Mouse (Mus musculus) small intestine, adult 2 months (tissue): ENCODE results near the gene Snx22. TPM values are rescaled to one million over a fixed set of nuclear protein-coding genes. Genes with fewer than 3 reads are reported as not detected.

Source experiments
- H3K27ac ChIP-seq: fragments of 200-500 bp; 2 replicates; pipeline ENCODE4 v1.5.1; 2012; ENCODE audit warnings: low read depth, low read length, control low read depth, inconsistent platforms; ENCODE audit not compliant: insufficient read depth
- H3K27me3 ChIP-seq: fragments of 200-500 bp; 2 replicates; pipeline ENCODE4 v1.6.1; 2012; ENCODE audit warnings: mild to moderate bottlenecking, moderate library complexity, low read length, inconsistent platforms; ENCODE audit not compliant: control insufficient read depth, insufficient read depth
- H3K36me3 ChIP-seq: fragments of 200-500 bp; 2 replicates; pipeline ENCODE4 v1.6.1; 2012; ENCODE audit warnings: mild to moderate bottlenecking, low read length, control low read depth, inconsistent platforms; ENCODE audit not compliant: control insufficient read depth, insufficient read depth
- H3K4me1 ChIP-seq: fragments of 200-500 bp; 2 replicates; pipeline ENCODE4 v1.6.1; 2012; ENCODE audit warnings: low read length, inconsistent platforms, mixed read lengths; ENCODE audit not compliant: control insufficient read depth, insufficient read depth, insufficient read length
- H3K4me3 ChIP-seq: fragments of 200-500 bp; 2 replicates; pipeline ENCODE4 v1.5.1; 2012; ENCODE audit warnings: low read depth, mild to moderate bottlenecking, control low read depth, inconsistent platforms, low read length, moderate library complexity
- CTCF ChIP-seq: fragments of 200-500 bp; IDR thresholded peaks from 2 replicates; pipeline ENCODE4 v1.5.1; 2012; ENCODE audit warnings: low read depth, mild to moderate bottlenecking, control low read depth, inconsistent platforms, low read length, moderate library complexity, mixed read lengths; ENCODE audit not compliant: insufficient replicate concordance, insufficient read length; ENCODE audit errors: extremely low read depth
- POLR2A ChIP-seq: fragments of 200-500 bp; IDR thresholded peaks from 2 replicates; pipeline ENCODE4 v1.6.1; 2012; ENCODE audit warnings: low read depth, mild to moderate bottlenecking, control low read depth, inconsistent platforms, low read length, moderate library complexity
- WGBS: fragments of 180-500 bp; shearing (Covaris S2); methylation state at CpG from one replicate; pipeline ENCODE4 v1.1.7; 2018; 5-methylcytosine and 5-hydroxymethylcytosine counted together
- polyA plus RNA-seq: library from polyadenylated mRNA; depleted of rRNA; stranded (reverse); fragments of >200 nt; gene quantifications from 2 replicates; pipeline ENCODE4 v1.2.3, GENCODE M21; 2012

Gene Snx22
- polyA plus RNA-seq, 1 experiment, result 0.91 TPM

DNA sequence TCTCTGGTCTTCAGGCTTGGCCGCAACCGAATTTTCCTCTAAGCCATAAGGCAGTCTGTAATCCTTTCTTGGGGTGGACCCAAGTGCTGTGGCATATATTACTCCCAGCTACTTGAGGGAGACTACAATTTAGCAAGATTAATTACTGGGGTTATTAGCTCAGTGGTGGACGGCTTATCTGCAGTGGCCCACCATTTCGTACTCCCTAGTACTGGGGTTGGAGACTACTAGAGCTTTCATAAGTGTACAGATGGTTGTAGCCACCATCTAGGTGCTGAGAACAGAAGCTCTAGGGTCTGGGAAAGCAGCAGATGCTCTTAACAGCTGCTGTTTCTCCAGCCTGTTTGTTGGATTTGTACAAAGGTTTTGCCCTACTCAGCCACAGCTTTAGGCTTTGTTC is 8.5 kb downstream of the Snx22 start:
- no peak overlapping the region for H3K27ac ChIP-seq
- TF ChIP-seq POLR2A, result no peak
- TF ChIP-seq CTCF, result no peak

DNA sequence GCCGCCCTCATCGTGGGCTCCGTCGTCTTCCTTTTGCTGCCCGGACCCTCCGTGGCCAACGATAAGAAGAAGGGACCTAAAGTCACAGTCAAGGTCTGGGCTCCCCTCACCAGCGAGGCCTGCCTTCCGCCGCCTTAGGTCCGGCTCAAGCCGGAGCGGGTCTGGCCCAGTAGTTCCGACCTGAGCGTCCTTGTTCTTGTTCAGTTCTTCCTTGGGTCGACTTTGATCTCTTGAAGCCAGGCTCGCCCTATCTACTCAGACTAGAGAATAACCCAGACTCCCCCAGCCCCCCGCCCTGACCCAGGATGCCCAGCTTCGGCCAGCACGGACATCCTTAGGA is 9.2 kb downstream of the Snx22 start:
- peaks cover 24% of the 10 kb centered on the region for H3K36me3 ChIP-seq
- under 1% methylated on average over 19 of the region's 20 CpGs for WGBS
- peak overlapping the region; percentile 71 for H3K27ac ChIP-seq
- peaks cover 9% of the 10 kb centered on the region; the same call in 1 of the 2 replicates for H3K4me1 ChIP-seq
- H3K4me3 ChIP-seq, result peak overlapping the region; percentile 92
- H3K27me3 ChIP-seq, result no peaks in the 10 kb centered on the region
- TF ChIP-seq CTCF (no peak), POLR2A (no peak)

More for the DNA sequence above, 8.5 kb downstream of the Snx22 start:
- 13% methylated on average over 4 of the region's 4 CpGs for WGBS
- Histone ChIP-seq H3K36me3 (peaks cover 31% of the 10 kb centered on the region), H3K27me3 (no peaks in the 10 kb centered on the region), H3K4me3 (peak overlapping the region; percentile 92), H3K4me1 (peaks cover 9% of the 10 kb centered on the region; the same call in 1 of the 2 replicates)

DNA sequence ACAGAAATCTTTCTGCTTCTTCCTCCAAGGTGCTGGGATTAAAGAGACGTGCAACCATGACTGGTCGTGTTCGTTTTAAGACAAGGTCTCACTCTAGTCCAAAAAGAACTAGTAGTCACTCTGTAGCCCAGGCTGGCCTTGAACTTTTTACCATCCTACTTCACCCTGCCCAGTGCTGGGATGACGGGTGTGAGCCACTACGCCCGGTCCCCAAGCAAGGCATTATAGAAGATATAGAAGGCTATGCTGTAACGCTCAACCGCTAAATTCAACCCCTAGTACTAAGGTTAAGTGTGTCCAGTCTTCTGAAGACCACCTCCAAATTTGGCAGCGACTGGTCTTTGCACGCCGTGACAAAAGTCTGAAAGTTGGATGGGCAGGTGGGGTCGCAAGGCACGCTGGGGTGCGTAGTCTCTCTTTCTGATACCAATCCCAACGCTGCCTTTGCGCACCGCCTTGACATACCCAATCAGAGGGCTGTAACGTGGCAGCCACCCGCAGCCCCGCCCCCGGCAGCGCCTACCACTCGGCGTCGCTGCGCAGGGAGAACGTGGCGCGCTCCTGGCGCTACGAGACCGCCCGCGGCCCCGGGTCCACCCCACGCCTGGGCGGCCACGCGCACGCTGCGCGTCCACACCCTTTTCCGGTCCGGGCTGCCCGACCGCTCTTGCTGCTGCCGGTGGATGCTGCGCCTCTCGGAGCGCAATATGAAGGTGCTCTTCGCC is 9.8 kb downstream of the Snx22 start, which contains the start of gene Ppib:
TSS of gene Ppib (plus strand) at position 640 of the 725 bp plus-strand sequence.
- H3K4me1 ChIP-seq, result peaks cover 9% of the 10 kb centered on the region; the same call in 1 of the 2 replicates
- peaks cover 20% of the 10 kb centered on the region for H3K36me3 ChIP-seq
- H3K27me3 ChIP-seq, result no peaks in the 10 kb centered on the region
- H3K27ac ChIP-seq, result peak within 1 kb of the TSS; percentile 71
- under 1% methylated on average over 51 of the region's 51 CpGs for WGBS
- peak within 1 kb of the TSS; percentile 92 for H3K4me3 ChIP-seq
- TF ChIP-seq POLR2A (peak; percentile 73), CTCF (no peak)

DNA sequence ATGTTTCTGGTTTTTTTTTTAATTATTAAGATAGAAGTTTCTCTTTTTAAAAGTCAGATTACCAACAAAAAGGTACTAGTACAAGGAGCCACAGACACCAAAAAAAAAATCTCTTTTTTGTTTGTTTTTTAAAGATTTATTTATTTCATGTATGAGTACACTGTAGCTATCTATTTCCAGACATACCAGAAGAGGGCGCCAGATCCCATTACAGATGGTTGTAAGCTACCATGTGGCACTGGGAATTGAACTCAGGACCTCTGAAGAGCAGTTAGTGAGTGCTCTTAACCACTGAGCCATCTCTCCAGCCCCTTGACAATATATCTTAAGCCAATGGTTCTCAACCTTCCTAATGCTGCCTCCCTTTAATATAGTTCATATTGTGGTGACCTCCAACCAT is 15.9 kb downstream of the Snx22 start:
- H3K27me3 ChIP-seq, result no peaks in the 10 kb centered on the region
- no peak overlapping the region for H3K4me3 ChIP-seq
- H3K4me1 ChIP-seq, result peaks cover 3% of the 10 kb centered on the region; the same call in 1 of the 2 replicates
- 67% methylated on average over 1 of the region's 1 CpGs for WGBS
- H3K27ac ChIP-seq, result no peak overlapping the region
- TF ChIP-seq POLR2A (no peak), CTCF (no peak)
- no peaks in the 10 kb centered on the region for H3K36me3 ChIP-seq

DNA sequence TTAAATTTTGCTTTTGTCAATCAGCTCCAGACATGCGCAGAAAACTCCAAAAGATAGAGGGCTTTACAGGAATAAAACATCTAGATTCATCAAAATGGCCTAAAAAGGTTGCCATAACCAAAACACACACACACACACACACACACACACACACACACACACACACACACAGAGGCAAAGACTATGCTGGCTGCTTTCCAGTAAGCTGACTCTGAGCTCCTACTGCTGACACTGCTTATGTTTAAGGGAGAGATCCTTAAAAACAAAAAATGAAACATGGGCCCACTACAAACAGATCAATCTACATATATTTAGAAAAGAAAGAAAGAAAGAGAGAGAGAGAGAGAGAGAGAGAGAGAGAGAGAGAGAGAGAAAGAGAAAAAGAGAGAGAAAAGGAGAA is 16.8 kb downstream of the Snx22 start:
- Histone ChIP-seq H3K27ac (no peak overlapping the region), H3K36me3 (no peaks in the 10 kb centered on the region), H3K27me3 (no peaks in the 10 kb centered on the region), H3K4me1 (peaks cover 3% of the 10 kb centered on the region; the same call in 1 of the 2 replicates), H3K4me3 (no peak overlapping the region)
- WGBS, result 97% methylated on average over 1 of the region's 1 CpGs
- no peak for TF ChIP-seq POLR2A
- no peak for TF ChIP-seq CTCF

DNA sequence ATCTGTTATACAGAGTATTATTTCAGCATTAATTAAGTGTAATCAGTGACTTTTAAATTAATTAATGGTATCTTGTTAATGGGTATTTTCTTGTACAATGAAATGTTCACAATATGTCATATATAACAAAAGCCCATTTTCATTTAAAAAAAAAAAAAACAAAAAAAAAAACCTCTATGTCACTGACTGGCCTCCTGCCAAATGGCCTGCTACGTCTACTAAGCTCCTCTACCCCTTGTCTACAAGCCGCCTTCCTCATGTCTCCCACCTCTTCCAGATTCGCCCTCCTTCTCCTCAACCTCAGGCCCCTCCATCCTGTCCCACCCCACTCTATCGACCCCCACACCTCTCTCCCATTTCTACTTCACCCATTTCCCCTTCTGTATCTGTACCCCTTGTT is 18.0 kb downstream of the Snx22 start:
- 80% methylated on average over 4 of the region's 4 CpGs for WGBS
- Histone ChIP-seq H3K36me3 (no peaks in the 10 kb centered on the region), H3K4me1 (peaks cover 3% of the 10 kb centered on the region; the same call in 1 of the 2 replicates), H3K27ac (no peak overlapping the region), H3K27me3 (no peaks in the 10 kb centered on the region), H3K4me3 (no peak overlapping the region)
- TF ChIP-seq POLR2A, result no peak
- no peak for TF ChIP-seq CTCF

DNA sequence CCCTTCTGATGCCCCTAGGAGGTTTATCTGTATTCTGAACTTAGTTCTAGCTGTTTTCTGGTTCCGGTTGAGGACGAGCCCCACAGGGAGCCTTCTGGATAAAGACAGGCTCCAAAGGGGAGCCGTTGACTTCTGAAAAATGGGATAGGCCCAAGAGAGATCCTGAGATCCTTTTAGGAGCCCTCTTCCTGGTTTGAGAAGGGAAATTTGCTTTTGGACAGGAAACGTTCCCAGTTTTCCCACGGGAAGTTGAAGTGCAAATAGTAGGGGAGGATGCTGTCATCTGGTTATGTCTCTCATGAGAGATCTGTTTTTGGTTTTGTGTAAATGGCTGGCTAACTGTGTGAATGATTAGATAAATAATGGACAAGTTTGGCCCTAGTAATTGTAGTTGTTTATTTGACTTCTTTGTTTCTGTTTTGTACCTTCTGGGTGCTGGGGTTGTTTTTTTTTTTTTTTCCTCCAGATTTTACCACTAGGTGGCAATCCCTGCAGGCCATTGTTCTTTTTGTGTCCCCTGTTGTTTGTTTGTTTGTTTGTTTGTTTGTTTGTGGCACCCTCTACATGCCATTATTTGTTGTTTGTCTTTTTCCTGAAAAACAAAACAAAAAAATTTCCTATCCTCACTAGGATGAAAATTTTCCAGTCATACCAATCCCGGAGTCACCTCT is 19.5 kb downstream of the Snx22 start:
- Histone ChIP-seq H3K27me3 (no peaks in the 10 kb centered on the region), H3K36me3 (no peaks in the 10 kb centered on the region), H3K27ac (no peak overlapping the region), H3K4me3 (no peak overlapping the region), H3K4me1 (peaks cover 3% of the 10 kb centered on the region; the same call in 1 of the 2 replicates)
- no peak for TF ChIP-seq CTCF
- no peak for TF ChIP-seq POLR2A
- WGBS, result 80% methylated on average over 6 of the region's 6 CpGs
